Mouse (Mus musculus): ENCODE data around the gene Trim31. TPM values are rescaled to one million over a fixed set of nuclear protein-coding genes. Genes with fewer than 3 reads are reported as not detected.
A peak's percentile ranks its signal among the peaks of the same experiment; 100 is the strongest.

Gene Trim31
- polyA plus RNA-seq, 1 experiment from 2014 or later, result not detected

DNA sequence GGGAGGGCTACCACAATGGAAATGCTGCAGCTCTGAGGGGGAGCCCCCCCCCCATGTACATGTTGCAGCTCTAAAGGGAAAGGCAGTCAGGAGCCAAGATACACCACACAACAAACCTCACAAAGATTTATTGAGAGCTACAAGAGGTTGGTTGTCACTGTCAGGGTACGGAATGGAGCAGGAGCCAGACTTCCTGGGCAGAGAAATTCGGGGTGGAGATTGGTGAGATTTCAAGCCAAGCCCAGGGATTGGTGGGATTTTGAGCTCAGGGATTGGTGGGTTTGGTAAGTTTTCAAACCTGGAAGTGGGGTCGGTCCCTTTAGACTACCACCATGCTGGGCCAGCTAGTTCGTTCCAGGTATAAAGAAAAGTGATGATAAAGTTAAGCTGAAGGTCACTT lies 25.6 kb downstream of the Trim31 start:
- no peak overlapping the region for H3K4me3 ChIP-seq (replicated peaks)
- DNase-seq (no peak), ATAC-seq (ENCODE audit: low read depth) (no peak)
- no peaks in the 10 kb centered on the region for H3K9me3 ChIP-seq (replicated peaks)
- H3K4me1 ChIP-seq (replicated peaks), result no peaks in the 10 kb centered on the region
- H3K27me3 ChIP-seq, result no peaks in the 10 kb centered on the region
- H3K4me2 ChIP-seq, result no peak overlapping the region
- no peak overlapping the region for H3K9ac ChIP-seq
- WGBS (ENCODE audit: insufficient replicate concordance), result 53% methylated on average over 4 of the region's 4 CpGs
- H3K36me3 ChIP-seq, result no peaks in the 10 kb centered on the region
- H3K27ac ChIP-seq, result no peak overlapping the region

DNA sequence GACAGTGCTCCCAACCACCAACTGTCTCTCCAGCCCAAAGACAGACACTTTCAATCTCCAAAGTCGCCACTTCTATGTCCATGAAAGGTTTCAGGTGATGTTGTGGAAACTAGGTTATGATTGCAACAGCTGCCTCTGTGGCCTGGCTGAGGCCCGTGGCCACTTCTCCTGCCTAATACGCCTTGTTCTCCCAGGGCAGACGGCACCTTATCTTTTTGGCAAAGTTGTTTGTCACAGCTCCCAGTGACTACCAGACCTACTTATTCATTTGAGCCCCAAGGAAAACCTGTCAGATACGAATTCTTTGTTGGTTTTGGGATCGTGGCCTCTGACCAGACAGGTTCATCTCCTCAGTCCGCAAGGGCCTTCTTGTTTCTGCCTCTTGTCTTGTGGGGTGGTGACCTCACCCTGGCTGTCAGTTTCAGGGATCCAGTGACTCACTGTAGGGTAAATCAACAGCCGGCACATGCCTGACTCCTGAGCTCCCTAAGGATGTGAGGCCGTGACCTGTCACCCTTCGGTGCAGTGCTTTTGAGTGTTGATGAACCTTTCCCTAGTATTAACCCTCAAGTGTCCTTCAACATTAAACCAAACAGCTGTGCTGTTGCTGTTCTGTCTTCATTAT lies 29.7 kb downstream of the Trim31 start:
- Histone ChIP-seq H3K9ac (no peak overlapping the region), H3K27ac (no peak overlapping the region), H3K27me3 (no peaks in the 10 kb centered on the region), H3K4me1 (replicated peaks) (no peaks in the 10 kb centered on the region), H3K4me2 (no peak overlapping the region), H3K4me3 (replicated peaks) (no peak overlapping the region), H3K9me3 (replicated peaks) (no peaks in the 10 kb centered on the region), H3K36me3 (no peaks in the 10 kb centered on the region)
- ATAC-seq (ENCODE audit: low read depth) (no peak), DNase-seq (no peak)
- 50% methylated on average over 10 of the region's 10 CpGs for WGBS (ENCODE audit: insufficient replicate concordance)

DNA sequence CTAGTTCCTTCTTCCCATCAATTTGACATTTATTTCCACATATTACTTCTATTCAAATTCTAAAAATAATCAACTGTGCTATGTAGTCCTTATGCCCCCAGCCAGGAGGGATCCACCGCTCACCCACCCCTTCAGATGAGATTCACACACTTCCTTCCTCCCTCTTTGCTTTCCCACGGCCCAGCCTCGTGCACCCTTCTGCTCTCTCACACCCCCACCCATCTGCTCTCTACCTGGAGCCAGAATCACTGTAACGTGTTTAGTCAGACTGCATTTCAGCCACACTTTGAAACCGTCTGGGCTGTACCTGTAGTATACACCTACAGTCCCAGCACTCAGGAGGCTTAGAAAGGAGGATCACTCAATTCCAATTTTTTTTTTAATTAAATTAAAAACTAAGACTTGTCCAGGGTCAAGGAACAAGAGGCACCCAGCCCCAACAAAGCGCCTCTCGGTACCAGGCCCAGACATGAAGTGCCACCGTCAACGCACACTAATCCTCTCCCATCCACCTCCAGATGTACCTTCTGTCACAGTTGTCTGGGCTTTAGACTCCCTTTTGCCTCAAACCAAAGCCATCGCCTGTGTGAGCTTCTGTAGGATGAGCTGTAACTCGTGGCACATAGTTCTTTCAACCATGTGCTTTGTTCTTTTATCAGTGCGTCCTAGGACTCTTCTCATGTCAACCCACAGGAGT lies 31.5 kb downstream of the Trim31 start:
- Histone ChIP-seq H3K4me3 (replicated peaks) (no peak overlapping the region), H3K27me3 (no peaks in the 10 kb centered on the region), H3K9ac (no peak overlapping the region), H3K4me2 (no peak overlapping the region), H3K9me3 (replicated peaks) (no peaks in the 10 kb centered on the region), H3K27ac (no peak overlapping the region), H3K4me1 (replicated peaks) (no peaks in the 10 kb centered on the region), H3K36me3 (no peaks in the 10 kb centered on the region)
- 52% methylated on average over 12 of the region's 12 CpGs for WGBS (ENCODE audit: insufficient replicate concordance)
- ATAC-seq (ENCODE audit: low read depth) (no peak), DNase-seq (no peak)

DNA sequence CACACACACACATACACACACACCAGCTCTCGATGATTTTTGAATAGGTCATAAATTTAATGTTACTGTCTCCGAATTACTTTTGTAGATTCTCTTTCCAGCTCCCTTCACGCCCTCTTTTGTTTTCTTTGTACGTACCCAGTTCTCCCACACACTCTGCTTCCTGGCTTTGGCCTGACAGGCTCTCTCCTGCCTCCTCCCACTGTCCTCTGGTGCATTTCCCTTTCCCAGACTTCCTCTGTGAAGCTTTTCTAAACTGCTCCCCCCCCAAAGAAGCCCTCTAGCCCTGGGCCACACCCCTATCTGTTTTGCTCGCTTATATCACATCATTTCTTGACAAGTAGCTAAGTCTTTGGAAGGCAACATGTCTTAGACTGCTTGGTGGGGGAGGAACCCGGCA lies 32.3 kb downstream of the Trim31 start:
- ATAC-seq (ENCODE audit: low read depth) (no peak), DNase-seq (no peak)
- Histone ChIP-seq H3K27me3 (no peaks in the 10 kb centered on the region), H3K4me3 (replicated peaks) (no peak overlapping the region), H3K9ac (no peak overlapping the region), H3K9me3 (replicated peaks) (no peaks in the 10 kb centered on the region), H3K4me2 (no peak overlapping the region), H3K27ac (no peak overlapping the region), H3K4me1 (replicated peaks) (no peaks in the 10 kb centered on the region), H3K36me3 (no peaks in the 10 kb centered on the region)
- WGBS (ENCODE audit: insufficient replicate concordance), result 50% methylated on average over 6 of the region's 6 CpGs

DNA sequence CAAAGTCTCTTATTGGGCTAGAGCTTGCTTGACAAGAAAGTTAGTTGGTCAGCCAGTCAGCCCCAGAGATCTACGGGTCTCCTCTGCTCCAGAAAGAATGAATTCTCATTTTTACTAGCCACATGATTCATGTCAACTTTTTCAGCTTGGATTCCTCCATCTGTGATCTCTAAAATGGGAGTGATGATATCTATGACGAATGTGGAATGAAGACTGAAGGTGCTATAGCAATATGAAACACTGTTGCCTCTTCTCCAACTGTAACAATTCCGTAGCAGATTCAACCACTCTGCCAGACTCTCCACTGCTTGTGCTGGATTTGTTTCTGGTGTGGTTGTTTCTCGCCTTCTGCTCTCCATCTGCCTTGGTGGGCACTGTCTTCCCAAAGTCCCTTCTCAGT lies 33.2 kb downstream of the Trim31 start:
- ATAC-seq (ENCODE audit: low read depth) (no peak), DNase-seq (no peak)
- Histone ChIP-seq H3K27me3 (no peaks in the 10 kb centered on the region), H3K4me3 (replicated peaks) (no peak overlapping the region), H3K9me3 (replicated peaks) (no peaks in the 10 kb centered on the region), H3K4me2 (no peak overlapping the region), H3K4me1 (replicated peaks) (no peaks in the 10 kb centered on the region), H3K27ac (no peak overlapping the region), H3K36me3 (no peaks in the 10 kb centered on the region), H3K9ac (no peak overlapping the region)
- WGBS (ENCODE audit: insufficient replicate concordance), result 48% methylated on average over 4 of the region's 4 CpGs

DNA sequence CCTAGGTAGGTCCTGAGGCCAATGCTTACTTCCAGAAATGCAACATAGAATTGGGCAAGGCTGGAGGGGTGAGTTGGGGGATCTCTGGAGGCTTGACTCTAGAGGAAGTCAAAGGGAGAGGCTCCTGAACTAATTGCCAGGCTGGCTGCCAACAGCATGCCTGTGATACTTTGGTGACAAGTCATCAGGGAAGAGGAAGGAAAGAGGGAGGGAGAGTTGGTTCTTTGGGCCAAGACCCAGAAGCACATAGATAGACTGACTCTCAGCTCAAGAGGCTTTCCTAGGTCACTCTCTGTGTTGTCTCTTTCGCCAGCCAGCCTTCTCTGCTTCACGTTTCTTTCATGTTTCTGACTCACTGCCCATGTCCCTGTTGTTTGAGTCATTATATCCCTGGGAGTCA lies 33.9 kb downstream of the Trim31 start:
- Histone ChIP-seq H3K27me3 (no peaks in the 10 kb centered on the region), H3K9me3 (replicated peaks) (no peaks in the 10 kb centered on the region), H3K4me2 (no peak overlapping the region), H3K4me1 (replicated peaks) (no peaks in the 10 kb centered on the region), H3K27ac (no peak overlapping the region), H3K36me3 (no peaks in the 10 kb centered on the region), H3K4me3 (replicated peaks) (no peak overlapping the region), H3K9ac (no peak overlapping the region)
- WGBS (ENCODE audit: insufficient replicate concordance), result 46% methylated on average over 2 of the region's 2 CpGs
- DNase-seq (no peak), ATAC-seq (ENCODE audit: low read depth) (no peak)

DNA sequence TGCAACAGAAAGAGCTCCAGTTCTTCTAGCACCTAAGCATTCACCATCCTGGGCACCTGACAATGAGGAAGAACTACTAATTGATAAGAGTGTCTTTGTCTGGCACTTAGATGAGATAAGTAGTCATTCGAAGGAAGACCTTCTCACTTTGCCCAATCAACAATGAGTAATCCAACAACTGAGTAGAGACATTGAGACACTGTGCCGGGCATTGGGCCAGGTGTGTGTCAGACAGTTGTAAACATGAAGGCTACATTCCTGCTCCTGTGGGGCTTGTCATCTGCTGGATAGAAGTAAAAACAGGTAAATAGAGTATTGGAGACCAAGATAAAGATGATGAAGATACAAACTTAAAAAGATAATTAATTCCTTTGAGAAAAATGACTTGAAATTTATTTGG lies 40.1 kb downstream of the Trim31 start:
- H3K27ac ChIP-seq, result no peak overlapping the region
- H3K9ac ChIP-seq, result no peak overlapping the region
- H3K27me3 ChIP-seq, result peaks cover 46% of the 10 kb centered on the region
- H3K4me1 ChIP-seq (replicated peaks), result 0 out of 2 replicates have a peak, but pooled peaks cover 2% of the 10 kb centered on the region
- H3K4me2 ChIP-seq, result no peak overlapping the region
- H3K9me3 ChIP-seq (replicated peaks), result no peaks in the 10 kb centered on the region
- WGBS (ENCODE audit: insufficient replicate concordance), result 54% methylated on average over 2 of the region's 2 CpGs
- DNase-seq, result no peak
- no peaks in the 10 kb centered on the region for H3K36me3 ChIP-seq
- ATAC-seq (ENCODE audit: low read depth), result no peak
- H3K4me3 ChIP-seq (replicated peaks), result no peak overlapping the region

DNA sequence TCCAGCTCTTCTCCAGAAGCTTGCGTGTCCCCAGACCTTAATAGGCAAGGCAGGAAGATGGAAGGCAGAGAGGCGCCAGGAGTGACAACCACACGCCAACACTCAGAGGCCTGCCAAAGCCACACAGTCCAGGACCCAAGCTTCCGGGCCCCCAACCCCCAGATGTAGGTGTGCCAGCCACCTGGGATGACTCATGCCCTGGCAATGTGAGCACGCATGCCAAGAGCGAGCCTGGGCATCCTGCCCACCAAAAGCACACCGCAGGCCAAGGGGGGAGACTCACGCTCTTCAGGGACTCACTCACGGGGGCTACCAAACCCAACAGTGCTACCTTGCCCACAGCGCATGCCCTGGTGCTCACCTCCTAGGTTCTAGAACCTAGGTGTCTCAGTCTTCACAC lies 44.5 kb downstream of the Trim31 start:
- no peak for ATAC-seq (ENCODE audit: low read depth)
- Histone ChIP-seq H3K4me2 (no peak overlapping the region), H3K9me3 (replicated peaks) (no peaks in the 10 kb centered on the region), H3K27me3 (peaks cover 90% of the 10 kb centered on the region), H3K36me3 (no peaks in the 10 kb centered on the region), H3K27ac (no peak overlapping the region), H3K4me1 (replicated peaks) (0 out of 2 replicates have a peak, but pooled peaks cover 11% of the 10 kb centered on the region), H3K4me3 (replicated peaks) (peak overlapping the region; percentile 33; the same call in 1 of the 2 replicates), H3K9ac (no peak overlapping the region)
- DNase-seq, result no peak
- 38% methylated on average over 10 of the region's 10 CpGs for WGBS (ENCODE audit: insufficient replicate concordance)

DNA sequence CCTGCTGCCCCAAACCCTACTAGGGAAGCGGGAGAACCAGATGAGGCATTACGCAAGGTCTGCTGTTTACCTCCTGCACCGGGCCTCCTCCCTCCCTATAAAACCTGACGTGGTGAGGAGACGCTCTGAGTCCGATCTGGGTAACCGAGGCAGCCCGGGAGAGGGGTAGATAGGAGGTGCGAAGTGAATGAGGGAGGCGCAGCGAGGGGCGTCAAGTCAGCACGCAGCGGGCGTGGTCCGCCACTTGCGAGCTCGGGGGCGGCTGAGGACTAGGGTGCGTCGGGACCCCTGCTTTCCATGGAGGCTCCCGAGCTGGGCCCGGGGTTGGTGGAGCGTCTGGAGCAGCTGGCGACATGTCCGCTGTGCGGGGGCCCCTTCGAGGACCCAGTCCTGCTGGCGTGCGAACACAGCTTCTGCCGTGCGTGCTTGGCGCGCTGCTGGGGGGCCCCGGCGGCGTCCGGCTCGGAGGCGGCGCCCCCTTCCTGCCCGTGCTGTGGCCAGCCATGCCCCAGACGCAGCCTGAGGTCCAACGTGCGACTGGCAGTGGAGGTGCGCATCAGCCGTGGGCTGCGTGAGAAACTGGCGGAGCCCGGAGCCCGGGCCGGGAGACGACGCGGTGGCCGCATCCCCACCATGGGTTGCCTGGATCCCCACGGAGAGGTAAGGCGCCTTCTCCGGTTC lies 45.0 kb downstream of the Trim31 start, which contains the start of gene Rnf39:
Rnf39 (plus strand) TSS at position 128 of the 681 bp plus-strand sequence.
- Histone ChIP-seq H3K4me1 (replicated peaks) (0 out of 2 replicates have a peak, but pooled peaks cover 12% of the 10 kb centered on the region), H3K27ac (no peak within 1 kb of the TSS), H3K9me3 (replicated peaks) (no peaks in the 10 kb centered on the region), H3K4me2 (peak within 1 kb of the TSS; percentile 55), H3K36me3 (no peaks in the 10 kb centered on the region), H3K27me3 (peaks cover 90% of the 10 kb centered on the region), H3K4me3 (replicated peaks) (peak within 1 kb of the TSS; percentile 33), H3K9ac (no peak within 1 kb of the TSS)
- ATAC-seq (ENCODE audit: low read depth) (no peak; the same call in 1 of the 2 replicates), DNase-seq (no peak)
- 3% methylated on average over 59 of the region's 59 CpGs for WGBS (ENCODE audit: insufficient replicate concordance)

DNA sequence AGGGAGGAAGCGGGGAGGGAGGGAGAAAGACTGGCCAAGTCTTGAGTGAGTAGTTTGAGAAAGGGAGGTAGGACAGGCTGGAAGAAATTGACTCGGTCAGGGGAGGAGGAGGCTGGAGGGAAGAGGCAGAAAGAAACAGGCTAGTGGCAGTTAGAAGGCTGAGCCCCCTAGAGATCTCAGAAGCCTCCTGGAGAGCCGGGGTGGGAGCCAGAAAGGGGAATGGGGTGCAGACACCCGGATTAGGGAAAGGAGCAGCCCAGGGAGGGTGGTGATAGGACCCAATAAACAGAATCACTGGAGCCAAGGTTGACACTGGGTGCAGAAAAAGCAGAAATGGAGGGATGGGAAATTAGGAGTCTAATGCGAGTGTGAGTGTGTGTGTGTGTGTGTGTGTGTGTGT lies 45.8 kb downstream of the Trim31 start:
- ATAC-seq (ENCODE audit: low read depth), result no peak
- DNase-seq, result no peak
- H3K27me3 ChIP-seq, result peaks cover 93% of the 10 kb centered on the region
- H3K4me1 ChIP-seq (replicated peaks), result 0 out of 2 replicates have a peak, but pooled peaks cover 12% of the 10 kb centered on the region
- H3K27ac ChIP-seq, result no peak overlapping the region
- peaks cover 4% of the 10 kb centered on the region for H3K36me3 ChIP-seq
- H3K4me2 ChIP-seq, result no peak overlapping the region
- H3K9me3 ChIP-seq (replicated peaks), result no peaks in the 10 kb centered on the region
- no peak overlapping the region for H3K9ac ChIP-seq
- no peak overlapping the region for H3K4me3 ChIP-seq (replicated peaks)
- 19% methylated on average over 5 of the region's 5 CpGs for WGBS (ENCODE audit: insufficient replicate concordance)

DNA sequence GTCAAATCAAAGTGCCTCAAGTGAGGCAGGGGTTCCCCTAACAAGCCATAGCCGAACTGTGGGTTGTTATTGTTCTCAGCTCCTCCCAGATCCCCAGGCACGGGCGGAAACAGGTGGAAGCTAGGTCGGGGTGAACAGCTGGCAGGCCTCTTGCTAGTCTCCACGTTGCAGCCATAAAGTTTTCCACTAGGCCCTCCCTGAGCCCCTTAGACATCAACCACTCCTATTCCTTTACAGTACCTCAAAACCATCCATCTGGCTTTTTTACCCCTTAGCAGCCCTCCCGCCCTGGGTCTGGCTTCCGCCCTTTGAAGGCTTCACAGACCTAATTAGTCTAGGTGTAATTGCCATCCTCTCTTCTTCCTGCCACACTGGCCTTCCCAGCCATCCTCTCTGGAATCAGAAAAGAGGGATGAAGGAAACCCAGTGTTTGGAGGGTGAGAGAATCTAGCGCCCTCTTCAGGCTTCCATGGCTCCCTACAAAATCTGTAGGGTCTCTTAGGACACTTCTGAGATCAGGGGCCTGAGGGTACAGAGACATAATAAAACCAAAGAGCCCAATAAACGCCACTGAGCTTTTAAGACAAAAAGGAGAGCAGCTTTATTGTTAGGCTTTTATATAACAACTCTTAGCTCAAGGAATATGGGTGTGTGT lies 46.3 kb downstream of the Trim31 start:
- Histone ChIP-seq H3K9ac (no peak overlapping the region), H3K36me3 (peaks cover 10% of the 10 kb centered on the region), H3K4me2 (no peak overlapping the region), H3K4me1 (replicated peaks) (0 out of 2 replicates have a peak, but pooled peaks cover 12% of the 10 kb centered on the region), H3K9me3 (replicated peaks) (no peaks in the 10 kb centered on the region), H3K27ac (no peak overlapping the region), H3K4me3 (replicated peaks) (no peak overlapping the region), H3K27me3 (peaks cover 93% of the 10 kb centered on the region)
- ATAC-seq (ENCODE audit: low read depth), result no peak
- 19% methylated on average over 9 of the region's 9 CpGs for WGBS (ENCODE audit: insufficient replicate concordance)
- no peak for DNase-seq
